Mouse (Mus musculus) lung, adult 2 months (tissue): Measurements from ENCODE around the gene Cbwd1. TPM values are rescaled to one million over a fixed set of nuclear protein-coding genes. Genes with fewer than 3 reads are reported as not detected.

Experiments
- DNase-seq: peaks from one replicate; pipeline ENCODE4 v3.0.0; 2022
- H3K4me1 ChIP-seq: fragments of 200-500 bp; 2 replicates; pipeline ENCODE4 v1.6.1; 2011; ENCODE audit warnings: low read length; ENCODE audit not compliant: control insufficient read depth, insufficient read depth
- H3K4me3 ChIP-seq: fragments of 200-500 bp; replicated peaks from 2 replicates; pipeline ENCODE3; 2011; ENCODE audit warnings: low read depth, mild to moderate bottlenecking, control low read depth, low read length; ENCODE audit errors: extremely low read depth
- CTCF ChIP-seq: fragments of 200-500 bp; IDR thresholded peaks from 2 replicates; pipeline ENCODE4 v1.5.1; 2011; ENCODE audit warnings: mild to moderate bottlenecking, low read length, control low read depth; ENCODE audit not compliant: insufficient read depth
- POLR2A ChIP-seq: fragments of 200-500 bp; IDR thresholded peaks from 2 replicates; pipeline ENCODE4 v1.6.1; 2011; ENCODE audit warnings: low read depth, mild to moderate bottlenecking, control low read depth, low read length, borderline replicate concordance; ENCODE audit errors: extremely low read depth
- WGBS: fragments of 180-500 bp; shearing (Covaris S2); methylation state at CpG from one replicate; pipeline ENCODE4 v1.1.7; 2018; 5-methylcytosine and 5-hydroxymethylcytosine counted together
- polyA plus RNA-seq: library from polyadenylated mRNA; depleted of rRNA; stranded (reverse); fragments of >200 nt; gene quantifications from 2 replicates; pipeline ENCODE4 v1.2.3, GENCODE M21; 2012

Cbwd1 gene
- polyA plus RNA-seq, 1 experiment: 2.6 TPM

GRCm38 (mm10) chr19:24981294-24981693, 19.9 kb upstream of the Cbwd1 start:
- TF ChIP-seq POLR2A (no peak), CTCF (no peak)

GRCm38 (mm10) chr19:24978852-24979842, 17.7 kb upstream of the Cbwd1 start:
- WGBS: 76% methylated on average over 10 of the region's 10 CpGs
- Histone ChIP-seq H3K4me3 (no peak overlapping the region), H3K4me1 (no peaks in the 10 kb centered on the region)
- no peak for TF ChIP-seq CTCF
- TF ChIP-seq POLR2A: no peak
- DNase-seq: no peak

More at GRCm38 (mm10) chr19:24981294-24981693, 19.9 kb upstream of the Cbwd1 start:
- no peak for DNase-seq
- WGBS: 40% methylated on average over 8 of the region's 8 CpGs
- Histone ChIP-seq H3K4me3 (no peak overlapping the region), H3K4me1 (no peaks in the 10 kb centered on the region)

GRCm38 (mm10) chr19:24977991-24978390, 16.6 kb upstream of the Cbwd1 start:
- Histone ChIP-seq H3K4me3 (no peak overlapping the region), H3K4me1 (no peaks in the 10 kb centered on the region)
- no peak for DNase-seq
- no peak for TF ChIP-seq CTCF
- no peak for TF ChIP-seq POLR2A
- WGBS: 61% methylated on average over 11 of the region's 11 CpGs

GRCm38 (mm10) chr19:24972701-24973390, 11.4 kb upstream of the Cbwd1 start:
- WGBS: 75% methylated on average over 3 of the region's 3 CpGs
- Histone ChIP-seq H3K4me1 (no peaks in the 10 kb centered on the region), H3K4me3 (no peak overlapping the region)

GRCm38 (mm10) chr19:24971307-24971706, 9.9 kb upstream of the Cbwd1 start:
- H3K4me1 ChIP-seq: no peaks in the 10 kb centered on the region
- TF ChIP-seq POLR2A (no peak), CTCF (no peak)
- WGBS: 67% methylated on average over 7 of the region's 7 CpGs
- no peak overlapping the region for H3K4me3 ChIP-seq
- DNase-seq: no peak

More at GRCm38 (mm10) chr19:24972701-24973390, 11.4 kb upstream of the Cbwd1 start:
- no peak for DNase-seq
- no peak for TF ChIP-seq CTCF
- TF ChIP-seq POLR2A: no peak

GRCm38 (mm10) chr19:24966941-24967340, 5.5 kb upstream of the Cbwd1 start:
- 61% methylated on average over 2 of the region's 2 CpGs for WGBS
- no peak for TF ChIP-seq POLR2A
- no peak for TF ChIP-seq CTCF
- no peaks in the 10 kb centered on the region for H3K4me1 ChIP-seq
- no peak overlapping the region for H3K4me3 ChIP-seq
- DNase-seq: no peak

- 26% methylated on average over 2 of the region's 2 CpGs for WGBS
- no peaks in the 10 kb centered on the region for H3K4me1 ChIP-seq
- TF ChIP-seq POLR2A (no peak), CTCF (no peak)
- H3K4me3 ChIP-seq: no peak overlapping the region
- no peak for DNase-seq
Measured at GRCm38 (mm10) chr19:24966203-24966602, 4.8 kb upstream of the Cbwd1 start.

- TF ChIP-seq CTCF (peak; percentile 22; the same call in 1 of the 2 replicates), POLR2A (no peak)
- H3K4me3 ChIP-seq: no peak overlapping the region
- WGBS: 33% methylated on average over 3 of the region's 3 CpGs
- H3K4me1 ChIP-seq: peaks cover 3% of the 10 kb centered on the region; the same call in 1 of the 2 replicates
- DNase-seq: no peak
Measured at GRCm38 (mm10) chr19:24958531-24958930, 2.9 kb downstream of the Cbwd1 start.

GRCm38 (mm10) chr19:24945521-24946262, 15.7 kb downstream of the Cbwd1 start:
- TF ChIP-seq POLR2A (no peak), CTCF (no peak)
- no peak for DNase-seq
- no peaks in the 10 kb centered on the region for H3K4me1 ChIP-seq
- no peak overlapping the region for H3K4me3 ChIP-seq
